Mouse (Mus musculus) limb, embryonic 14.5 days (tissue): ENCODE data around the gene Reps1. TPM values are rescaled to one million over a fixed set of nuclear protein-coding genes. Genes with fewer than 3 reads are reported as not detected.
A peak's percentile ranks its signal among the peaks of the same experiment; 100 is the strongest.

Experiments
- ATAC-seq: fragments of 200-750 bp; cut with Nextera tagmentation; 2 replicates; pipeline ENCODE4 v1.8.0; 2017; ENCODE audit warnings: low read depth, moderate number of reproducible peaks, moderate TSS enrichment; ENCODE audit not compliant: low FRiP score
- DNase-seq: peaks from one replicate; pipeline ENCODE4 v3.0.0-alpha.2; 2015; ENCODE audit warnings: low spot score
- H3K27ac ChIP-seq: fragments of 300-500 bp; sonication (generic); replicated peaks from 2 replicates; pipeline ENCODE4 v1.5.1; 2014; ENCODE audit warnings: low read depth, mild to moderate bottlenecking, low read length, moderate library complexity, mixed read lengths
- H3K27me3 ChIP-seq: fragments of 300-500 bp; sonication (generic); 2 replicates; pipeline ENCODE4 v1.6.1; 2014; ENCODE audit warnings: low read length, mixed read lengths; ENCODE audit not compliant: control insufficient read depth, insufficient read depth
- H3K36me3 ChIP-seq: fragments of 300-500 bp; sonication (generic); 2 replicates; pipeline ENCODE4 v1.6.1; 2014; ENCODE audit warnings: mild to moderate bottlenecking, low read length, moderate library complexity, mixed read lengths; ENCODE audit not compliant: control insufficient read depth, insufficient read depth
- H3K4me1 ChIP-seq: fragments of 300-500 bp; sonication (generic); 2 replicates; pipeline ENCODE4 v1.6.1; 2014; ENCODE audit warnings: antibody characterized with exemption, low read length, mixed read lengths; ENCODE audit not compliant: control insufficient read depth, insufficient read depth
- H3K4me2 ChIP-seq: fragments of 300-500 bp; sonication (generic); replicated peaks from 2 replicates; pipeline ENCODE4 v1.6.1; 2014; ENCODE audit warnings: low read depth, mild to moderate bottlenecking, low read length, moderate library complexity; ENCODE audit not compliant: severe bottlenecking
- H3K4me3 ChIP-seq: fragments of 300-500 bp; sonication (generic); replicated peaks from 2 replicates; pipeline ENCODE4 v1.5.1; 2014; ENCODE audit warnings: low read length
- H3K9ac ChIP-seq: fragments of 300-500 bp; sonication (generic); 2 replicates; pipeline ENCODE4 v1.6.1; 2014; ENCODE audit warnings: mild to moderate bottlenecking, low read depth, low read length, moderate library complexity; ENCODE audit not compliant: severe bottlenecking
- H3K9me3 ChIP-seq: fragments of 300-500 bp; sonication (generic); 2 replicates; pipeline ENCODE4 v1.6.1; 2016; ENCODE audit warnings: low read length; ENCODE audit not compliant: control insufficient read depth
- POLR2A ChIP-seq: fragments of 200-500 bp; IDR thresholded peaks from 2 replicates; pipeline ENCODE4 v1.8.0; 2012; ENCODE audit warnings: inconsistent platforms, mild to moderate bottlenecking, moderate library complexity, borderline replicate concordance; ENCODE audit not compliant: insufficient read depth, insufficient read length; ENCODE audit errors: extremely low read depth
- WGBS: fragments of 180-500 bp; shearing (Covaris S2); extraction: QIAGEN DNeasy Blood & Tissue Kit; methylation state at CpG from one replicate; pipeline ENCODE4 v1.1.7; 2014; 5-methylcytosine and 5-hydroxymethylcytosine counted together
- polyA plus RNA-seq, 2 experiments: library from polyadenylated mRNA; depleted of rRNA in 1 of 2; stranded (reverse) in 1 of 2; unstranded in 1 of 2; fragments of >200 nt; fragmentation: Nextera tagmentation in 1 of 2; extraction: Ambion mirVana in 1 of 2; gene quantifications; 2 replicates each; pipeline versions ENCODE4 v1.2.1 to v1.2.3; 2012 to 2014

Reps1 gene
- 82.3 and 90.0 TPM in 2 replicates for polyA plus RNA-seq (2012; rRNA removed)
- polyA plus RNA-seq (2014; fragmentation: Nextera tagmentation; extraction: Ambion mirVana): 31.8 and 43.6 TPM in 2 replicates

- no peaks in the 10 kb centered on the region for H3K36me3 ChIP-seq
- H3K9ac ChIP-seq: peak within 1 kb of the TSS; percentile 93
- DNase-seq (peak; percentile 53), ATAC-seq (peak; percentile 62)
- TF ChIP-seq POLR2A: no peak
- 1% methylated on average over 25 of the region's 90 CpGs for WGBS
- H3K4me1 ChIP-seq: peaks cover 22% of the 10 kb centered on the region
- H3K27ac ChIP-seq: peak within 1 kb of the TSS; percentile 94
- H3K9me3 ChIP-seq: no peaks in the 10 kb centered on the region
- peak within 1 kb of the TSS; percentile 93 for H3K4me3 ChIP-seq
- H3K4me2 ChIP-seq: peak within 1 kb of the TSS; percentile 72
- H3K27me3 ChIP-seq: no peaks in the 10 kb centered on the region
These were observed at the start of gene Reps1 for GRCm38 (mm10) chr10:18055696-18056390. TSS of gene Reps1 (plus strand) at chr10:18055861.

GRCm38 (mm10) chr10:18006756-18007155 lies 48.9 kb upstream of the Reps1 start:
- DNase-seq: no peak
- H3K4me1 ChIP-seq: no peaks in the 10 kb centered on the region
- no peak overlapping the region for H3K4me2 ChIP-seq
- H3K27me3 ChIP-seq: no peaks in the 10 kb centered on the region
- WGBS: 83% methylated on average over 1 of the region's 1 CpGs
- no peak for ATAC-seq
- no peak overlapping the region for H3K4me3 ChIP-seq
- peaks cover 9% of the 10 kb centered on the region; the same call in 1 of the 2 replicates for H3K36me3 ChIP-seq
- no peak for TF ChIP-seq POLR2A
- no peak overlapping the region for H3K27ac ChIP-seq
- H3K9ac ChIP-seq: no peak overlapping the region
- no peaks in the 10 kb centered on the region for H3K9me3 ChIP-seq

- Histone ChIP-seq H3K4me3 (no peak overlapping the region), H3K36me3 (peaks cover 9% of the 10 kb centered on the region; the same call in 1 of the 2 replicates), H3K4me1 (no peaks in the 10 kb centered on the region), H3K27me3 (no peaks in the 10 kb centered on the region), H3K9ac (no peak overlapping the region), H3K9me3 (no peaks in the 10 kb centered on the region), H3K4me2 (no peak overlapping the region), H3K27ac (no peak overlapping the region)
- WGBS: 87% methylated on average over 3 of the region's 3 CpGs
- no peak for TF ChIP-seq POLR2A
- no peak for ATAC-seq
- no peak for DNase-seq
These were observed 48.4 kb upstream of the Reps1 start for GRCm38 (mm10) chr10:18007243-18007642.

- Histone ChIP-seq H3K27me3 (no peaks in the 10 kb centered on the region), H3K4me2 (no peak overlapping the region), H3K4me1 (no peaks in the 10 kb centered on the region), H3K27ac (no peak overlapping the region), H3K36me3 (peaks cover 9% of the 10 kb centered on the region; the same call in 1 of the 2 replicates), H3K9me3 (no peaks in the 10 kb centered on the region), H3K4me3 (no peak overlapping the region), H3K9ac (no peak overlapping the region)
- TF ChIP-seq POLR2A: no peak
- no peak for DNase-seq
- no peak for ATAC-seq
These were observed 47.5 kb upstream of the Reps1 start for GRCm38 (mm10) chr10:18008118-18008517.

GRCm38 (mm10) chr10:18009744-18010143 lies 45.9 kb upstream of the Reps1 start:
- H3K4me2 ChIP-seq: no peak overlapping the region
- DNase-seq (no peak), ATAC-seq (no peak)
- H3K4me3 ChIP-seq: no peak overlapping the region
- peaks cover 9% of the 10 kb centered on the region; the same call in 1 of the 2 replicates for H3K36me3 ChIP-seq
- no peak for TF ChIP-seq POLR2A
- no peaks in the 10 kb centered on the region for H3K27me3 ChIP-seq
- H3K27ac ChIP-seq: no peak overlapping the region
- no peaks in the 10 kb centered on the region for H3K9me3 ChIP-seq
- H3K4me1 ChIP-seq: no peaks in the 10 kb centered on the region
- H3K9ac ChIP-seq: no peak overlapping the region
- 81% methylated on average over 1 of the region's 1 CpGs for WGBS
